Mouse (Mus musculus) limb, embryonic 13.5 days (tissue): Measurements from ENCODE around the gene Scube3. TPM values are rescaled to one million over a fixed set of nuclear protein-coding genes. Genes with fewer than 3 reads are reported as not detected.

ENCODE experiments used
- ATAC-seq: fragments of 200-750 bp; cut with Nextera tagmentation; 2 replicates; pipeline ENCODE4 v1.8.0; 2017; ENCODE audit warnings: low read depth, moderate number of reproducible peaks, moderate TSS enrichment; ENCODE audit not compliant: low FRiP score
- H3K27ac ChIP-seq: fragments of 300-500 bp; sonication (generic); 2 replicates; pipeline ENCODE4 v1.5.1; 2015; ENCODE audit warnings: inconsistent platforms, mild to moderate bottlenecking, moderate library complexity
- H3K27me3 ChIP-seq: fragments of 300-500 bp; sonication (generic); 2 replicates; pipeline ENCODE4 v1.6.1; 2015; ENCODE audit warnings: mild to moderate bottlenecking, inconsistent platforms
- H3K36me3 ChIP-seq: fragments of 300-500 bp; sonication (generic); 2 replicates; pipeline ENCODE4 v1.6.1; 2015; ENCODE audit warnings: inconsistent platforms, mild to moderate bottlenecking, moderate library complexity
- H3K4me1 ChIP-seq: fragments of 300-500 bp; sonication (generic); 2 replicates; pipeline ENCODE4 v1.6.1; 2015; ENCODE audit warnings: inconsistent platforms
- H3K4me2 ChIP-seq: fragments of 300-500 bp; sonication (generic); replicated peaks from 2 replicates; pipeline ENCODE4 v1.6.1; 2015; ENCODE audit warnings: inconsistent platforms, mild to moderate bottlenecking, moderate library complexity
- H3K4me3 ChIP-seq: fragments of 300-500 bp; sonication (generic); 2 replicates; pipeline ENCODE4 v1.5.1; 2015; ENCODE audit warnings: moderate library complexity, mild to moderate bottlenecking, inconsistent platforms
- H3K9ac ChIP-seq: fragments of 300-500 bp; sonication (generic); 2 replicates; pipeline ENCODE4 v1.6.1; 2015; ENCODE audit warnings: mild to moderate bottlenecking, inconsistent platforms
- H3K9me3 ChIP-seq: fragments of 300-500 bp; sonication (generic); 2 replicates; pipeline ENCODE4 v1.6.1; 2016; ENCODE audit warnings: inconsistent platforms
- WGBS: fragments of 180-500 bp; shearing (Covaris S2); methylation state at CpG from one replicate; pipeline ENCODE4 v1.1.7; 2015; 5-methylcytosine and 5-hydroxymethylcytosine counted together
- polyA plus RNA-seq: library from polyadenylated mRNA; unstranded; fragments of >200 nt; fragmentation: Nextera tagmentation; extraction: Ambion mirVana; gene quantifications from 2 replicates; pipeline ENCODE4 v1.2.1, GENCODE M21; 2015

Gene Scube3
- polyA plus RNA-seq, 1 experiment from 2014 or later: 10.3 TPM

DNA sequence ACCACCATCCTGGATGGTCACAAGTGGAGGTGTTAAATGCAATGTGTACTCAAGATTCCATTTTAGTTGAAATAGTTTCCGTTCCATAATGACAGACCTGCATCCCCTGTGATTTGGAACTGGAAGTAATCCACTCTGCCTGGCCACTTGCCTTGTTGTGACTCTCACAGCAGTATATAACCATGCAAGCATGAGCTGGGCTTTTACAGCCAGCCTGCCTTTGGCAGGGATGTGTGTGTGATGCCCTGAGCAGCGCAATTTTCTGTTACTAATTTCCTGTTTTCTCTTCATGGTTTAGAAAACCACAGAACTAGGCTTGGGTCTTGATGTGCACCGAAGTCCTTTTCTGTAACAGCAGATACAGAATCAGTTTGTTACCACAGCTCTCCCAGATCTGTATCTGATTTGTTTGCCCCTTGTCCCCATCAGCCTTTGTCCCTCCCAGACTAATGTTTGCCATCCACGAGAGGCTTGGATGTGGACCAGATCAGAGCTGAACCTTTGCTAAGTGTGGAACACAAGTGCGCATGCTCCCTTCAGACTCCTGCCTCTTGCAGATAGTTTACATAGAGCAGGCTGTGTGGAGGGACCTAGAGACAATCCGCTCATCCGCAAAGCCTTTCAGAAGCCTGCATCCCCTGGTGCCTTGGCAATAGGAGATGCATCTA lies 43.2 kb downstream of the Scube3 start:
- WGBS: 76% methylated on average over 7 of the region's 7 CpGs
- no peak overlapping the region for H3K4me2 ChIP-seq

DNA sequence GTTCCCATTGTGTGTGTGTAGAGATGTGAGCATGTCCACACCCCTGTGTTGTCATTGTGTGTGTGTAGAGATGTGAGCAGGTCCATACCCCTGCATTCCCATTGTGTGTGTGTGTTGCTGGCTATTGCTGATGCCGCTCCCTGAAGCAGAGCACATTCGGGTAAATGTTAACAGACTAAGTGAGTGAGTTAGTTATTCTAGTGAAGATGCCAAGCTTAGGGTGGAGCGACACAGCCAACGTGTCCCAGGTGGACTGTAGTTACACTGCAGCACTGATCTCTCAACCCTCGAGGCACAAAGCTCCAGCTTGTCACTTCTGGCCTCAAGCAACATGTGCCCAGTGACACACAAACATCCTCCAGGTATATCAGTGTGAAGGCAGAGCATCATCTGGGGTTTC lies 46.4 kb downstream of the Scube3 start:
- WGBS: 90% methylated on average over 5 of the region's 5 CpGs
- Histone ChIP-seq H3K36me3 (peaks cover 43% of the 10 kb centered on the region), H3K4me1 (peaks cover 5% of the 10 kb centered on the region; the same call in 1 of the 2 replicates), H3K4me3 (no peak overlapping the region), H3K9me3 (no peaks in the 10 kb centered on the region), H3K9ac (no peak overlapping the region), H3K4me2 (no peak overlapping the region), H3K27ac (no peak overlapping the region), H3K27me3 (no peaks in the 10 kb centered on the region)
- ATAC-seq: no peak

More for the DNA sequence above, 43.2 kb downstream of the Scube3 start:
- H3K4me3 ChIP-seq: no peak overlapping the region
- H3K9ac ChIP-seq: 0 out of 2 replicates have a peak overlapping the region, but pooled peaks have one; percentile 8
- peaks cover 25% of the 10 kb centered on the region for H3K4me1 ChIP-seq
- H3K9me3 ChIP-seq: no peaks in the 10 kb centered on the region
- H3K27ac ChIP-seq: no peak overlapping the region; the same call in 1 of the 2 replicates
- H3K27me3 ChIP-seq: no peaks in the 10 kb centered on the region
- peaks cover 15% of the 10 kb centered on the region for H3K36me3 ChIP-seq
- no peak for ATAC-seq

DNA sequence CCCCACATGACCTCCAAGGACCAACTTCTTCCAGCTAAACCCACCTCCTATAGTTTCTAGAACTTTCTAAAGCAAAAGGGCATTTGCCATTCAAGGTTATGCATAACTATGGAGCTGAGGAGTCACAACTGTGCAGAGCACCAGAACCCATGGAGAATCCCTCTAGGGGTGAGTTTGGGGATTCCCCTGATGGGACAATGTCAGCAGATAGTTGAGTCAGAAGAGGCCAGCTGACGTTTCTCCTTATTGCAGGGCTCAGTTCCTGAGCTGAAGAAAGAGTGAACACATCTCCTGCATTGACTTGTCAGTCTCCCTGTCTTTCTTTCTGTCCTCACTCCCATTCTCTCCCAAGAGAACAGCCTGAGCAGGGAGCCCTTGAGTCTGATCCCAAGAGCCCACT lies 50.8 kb downstream of the Scube3 start:
- Histone ChIP-seq H3K36me3 (peaks cover 75% of the 10 kb centered on the region), H3K4me3 (no peak overlapping the region), H3K9me3 (no peaks in the 10 kb centered on the region), H3K27me3 (no peaks in the 10 kb centered on the region), H3K9ac (no peak overlapping the region), H3K4me2 (no peak overlapping the region), H3K27ac (no peak overlapping the region), H3K4me1 (no peaks in the 10 kb centered on the region)
- WGBS: 79% methylated on average over 1 of the region's 1 CpGs
- ATAC-seq: no peak

DNA sequence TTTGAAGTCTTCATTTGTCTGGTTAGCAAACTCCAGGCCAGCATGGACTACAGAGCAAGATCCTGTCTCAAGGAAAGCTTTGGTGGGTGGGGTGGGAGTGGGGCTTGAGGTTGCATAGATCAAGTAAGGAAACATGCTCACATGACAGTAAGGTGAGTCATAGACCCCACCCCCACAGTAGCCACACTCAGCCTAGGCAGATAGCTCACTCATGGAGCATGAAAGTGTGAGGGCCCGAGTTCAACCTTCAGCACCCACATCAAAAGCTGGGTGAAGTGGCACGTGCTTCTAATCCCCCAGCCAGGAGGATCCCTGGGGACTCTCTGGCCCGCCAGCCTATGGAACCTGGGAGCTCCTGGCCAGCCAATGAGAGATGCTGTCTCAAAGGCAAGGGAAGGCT lies 51.6 kb downstream of the Scube3 start:
- ATAC-seq: no peak
- Histone ChIP-seq H3K9ac (no peak overlapping the region), H3K4me1 (no peaks in the 10 kb centered on the region), H3K4me3 (no peak overlapping the region), H3K36me3 (peaks cover 83% of the 10 kb centered on the region), H3K4me2 (no peak overlapping the region), H3K27me3 (no peaks in the 10 kb centered on the region), H3K27ac (no peak overlapping the region), H3K9me3 (no peaks in the 10 kb centered on the region)
- 89% methylated on average over 3 of the region's 3 CpGs for WGBS

DNA sequence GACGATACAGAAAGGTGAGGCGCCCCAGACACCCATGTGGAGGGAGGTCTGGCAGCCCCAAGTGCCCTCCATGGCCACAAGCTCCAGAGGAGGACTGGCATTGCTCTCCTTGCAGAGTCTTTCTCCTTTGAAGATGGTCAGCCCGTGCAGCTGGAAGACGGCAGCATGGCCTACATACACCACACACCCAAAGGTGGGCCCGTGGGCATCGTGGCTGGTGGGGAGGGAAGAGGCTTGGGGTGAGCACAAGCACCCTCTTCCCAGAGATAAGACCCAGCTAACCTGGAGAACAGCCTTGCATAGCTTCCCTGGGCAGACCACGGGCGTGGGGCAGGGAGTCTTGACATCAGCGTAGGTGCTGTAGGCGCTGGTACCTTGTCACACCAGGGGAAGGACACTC lies 53.1 kb downstream of the Scube3 start:
- no peak overlapping the region for H3K9ac ChIP-seq
- 95% methylated on average over 10 of the region's 10 CpGs for WGBS
- H3K27me3 ChIP-seq: no peaks in the 10 kb centered on the region
- ATAC-seq: no peak
- peaks cover 88% of the 10 kb centered on the region for H3K36me3 ChIP-seq
- no peak overlapping the region for H3K4me3 ChIP-seq
- H3K9me3 ChIP-seq: no peaks in the 10 kb centered on the region
- H3K4me1 ChIP-seq: no peaks in the 10 kb centered on the region
- no peak overlapping the region for H3K27ac ChIP-seq
- no peak overlapping the region for H3K4me2 ChIP-seq

DNA sequence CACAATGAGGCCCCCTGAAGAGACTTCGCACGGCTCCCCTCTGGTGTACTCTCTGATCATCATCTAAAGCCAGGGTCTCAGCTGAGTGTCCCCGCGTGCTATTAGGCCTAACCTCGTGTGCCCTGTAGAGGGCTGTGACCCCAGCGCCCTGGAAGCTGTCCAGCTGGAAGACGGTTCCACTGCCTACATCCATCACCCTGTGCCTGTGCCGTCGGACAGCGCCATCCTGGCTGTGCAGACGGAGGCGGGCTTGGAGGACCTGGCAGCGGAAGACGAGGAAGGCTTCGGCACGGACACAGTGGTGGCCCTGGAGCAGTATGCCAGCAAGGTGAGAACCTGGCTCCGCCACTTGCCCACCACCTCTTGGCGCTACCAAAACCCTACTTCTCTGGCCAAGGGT lies 55.7 kb downstream of the Scube3 start:
- ATAC-seq: no peak
- 69% methylated on average over 18 of the region's 18 CpGs for WGBS
- H3K9me3 ChIP-seq: no peaks in the 10 kb centered on the region
- H3K27ac ChIP-seq: no peak overlapping the region
- no peaks in the 10 kb centered on the region for H3K27me3 ChIP-seq
- H3K4me2 ChIP-seq: no peak overlapping the region
- no peaks in the 10 kb centered on the region for H3K4me1 ChIP-seq
- no peak overlapping the region for H3K9ac ChIP-seq
- peaks cover 90% of the 10 kb centered on the region for H3K36me3 ChIP-seq
- no peak overlapping the region for H3K4me3 ChIP-seq

DNA sequence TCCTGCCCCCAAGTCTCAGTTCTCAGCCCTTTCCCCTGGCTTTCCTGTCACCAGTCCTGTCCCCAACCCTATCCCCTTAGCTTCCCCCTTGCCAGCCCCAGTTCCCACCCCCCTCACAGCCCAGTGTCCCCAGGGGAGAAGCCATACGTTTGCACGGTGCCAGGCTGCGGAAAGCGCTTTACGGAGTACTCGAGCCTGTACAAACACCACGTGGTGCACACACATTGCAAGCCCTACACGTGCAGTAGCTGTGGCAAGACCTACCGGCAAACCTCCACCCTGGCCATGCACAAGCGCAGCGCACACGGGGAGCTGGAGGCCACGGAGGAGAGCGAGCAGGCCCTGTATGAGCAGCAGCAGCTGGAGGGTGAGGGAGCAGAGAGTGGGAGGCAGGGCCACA lies 60.0 kb downstream of the Scube3 start:
- Histone ChIP-seq H3K4me3 (no peak overlapping the region), H3K4me2 (no peak overlapping the region), H3K9ac (no peak overlapping the region), H3K4me1 (peaks cover 4% of the 10 kb centered on the region), H3K27ac (no peak overlapping the region), H3K9me3 (no peaks in the 10 kb centered on the region), H3K36me3 (peaks cover 76% of the 10 kb centered on the region), H3K27me3 (no peaks in the 10 kb centered on the region)
- ATAC-seq: no peak
- 81% methylated on average over 14 of the region's 14 CpGs for WGBS

DNA sequence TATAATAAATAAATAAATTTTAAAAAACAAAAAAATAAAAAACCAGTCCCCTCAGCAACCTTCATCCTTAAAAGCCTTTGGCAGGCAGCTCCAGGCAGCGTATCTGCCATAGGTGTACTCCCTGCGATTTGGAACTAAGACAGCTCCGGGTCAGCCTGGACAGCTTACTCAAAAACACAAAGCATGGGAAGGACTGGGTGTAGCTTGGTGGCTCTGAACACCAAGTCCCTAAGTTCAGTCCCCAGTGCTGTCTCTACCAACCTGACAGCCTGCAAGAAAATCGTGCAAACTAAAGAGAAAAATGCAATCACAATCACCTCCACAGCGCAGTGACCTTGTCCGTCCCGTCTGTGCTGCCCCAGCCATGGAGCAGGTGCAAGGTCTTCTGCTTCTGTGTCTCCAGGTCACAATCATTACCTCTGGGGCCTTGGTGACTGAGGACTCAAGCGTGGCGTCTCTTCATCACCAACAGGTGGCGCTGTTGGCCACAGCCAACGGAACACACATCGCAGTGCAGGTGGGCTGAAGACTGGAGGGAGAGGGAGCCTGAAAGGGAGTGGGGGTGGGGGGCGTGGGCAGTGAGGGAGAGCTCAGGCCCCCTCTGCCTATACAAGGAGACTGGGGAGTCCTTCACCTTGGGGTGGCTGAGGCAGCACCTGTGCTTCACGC lies 62.2 kb downstream of the Scube3 start:
- WGBS: 38% methylated on average over 14 of the region's 14 CpGs
- no peak overlapping the region for H3K4me2 ChIP-seq
- peaks cover 57% of the 10 kb centered on the region for H3K36me3 ChIP-seq
- H3K27ac ChIP-seq: no peak overlapping the region
- H3K27me3 ChIP-seq: no peaks in the 10 kb centered on the region
- no peak for ATAC-seq
- H3K9me3 ChIP-seq: no peaks in the 10 kb centered on the region
- H3K9ac ChIP-seq: no peak overlapping the region
- peaks cover 22% of the 10 kb centered on the region for H3K4me1 ChIP-seq
- H3K4me3 ChIP-seq: no peak overlapping the region

DNA sequence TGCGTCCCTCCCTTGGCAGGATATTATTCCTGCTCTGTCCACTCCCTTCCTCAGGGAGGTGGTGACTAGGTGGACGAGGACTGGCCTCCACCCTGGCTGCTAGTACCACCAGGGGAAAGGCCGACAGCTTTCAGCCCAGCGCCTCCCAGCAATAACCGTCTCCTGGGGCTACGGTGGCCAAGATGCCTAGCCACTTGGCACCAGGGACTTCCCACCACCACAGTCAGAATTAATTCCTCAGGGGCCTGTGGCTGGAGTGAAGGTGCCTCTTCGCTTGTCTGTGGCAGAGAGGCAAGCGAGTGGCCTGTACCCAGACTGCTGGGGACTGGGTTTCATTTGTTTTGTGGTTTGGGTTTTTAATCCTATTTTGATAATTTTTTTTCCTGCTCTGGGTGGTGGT lies 63.5 kb downstream of the Scube3 start:
- no peak overlapping the region for H3K9ac ChIP-seq
- ATAC-seq: no peak

DNA sequence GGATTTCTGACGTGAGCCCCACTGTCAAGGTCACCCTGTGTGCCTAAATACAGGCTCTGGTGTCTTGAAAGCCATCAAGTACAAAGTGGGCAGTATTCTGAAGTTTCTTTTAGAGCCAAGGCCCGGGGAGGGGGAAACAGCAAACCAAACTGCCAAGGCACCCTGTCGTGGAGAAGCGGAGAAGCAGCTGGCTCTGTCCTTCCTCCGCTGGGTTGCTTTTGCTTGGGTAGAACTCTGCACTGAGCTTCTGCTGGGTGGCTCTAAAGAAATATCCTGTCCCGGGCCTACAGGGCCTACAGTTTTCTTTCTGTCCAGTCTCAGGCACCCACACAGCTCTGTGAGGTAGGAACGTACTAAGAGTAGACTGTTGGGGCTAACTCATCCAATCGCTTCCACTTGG lies 65.2 kb downstream of the Scube3 start:
- peak overlapping the region; percentile 46 for H3K4me3 ChIP-seq
- no peaks in the 10 kb centered on the region for H3K27me3 ChIP-seq
- peaks cover 29% of the 10 kb centered on the region for H3K4me1 ChIP-seq
- peak overlapping the region; percentile 87 for H3K27ac ChIP-seq
- ATAC-seq: no peak
- peak overlapping the region; percentile 72 for H3K9ac ChIP-seq
- 64% methylated on average over 8 of the region's 8 CpGs for WGBS
- H3K4me2 ChIP-seq: peak overlapping the region; percentile 75
- no peaks in the 10 kb centered on the region for H3K9me3 ChIP-seq
- peaks cover 29% of the 10 kb centered on the region for H3K36me3 ChIP-seq

More for the DNA sequence above, 63.5 kb downstream of the Scube3 start:
- H3K27me3 ChIP-seq: no peaks in the 10 kb centered on the region
- H3K4me1 ChIP-seq: peaks cover 29% of the 10 kb centered on the region
- 86% methylated on average over 8 of the region's 8 CpGs for WGBS
- no peak overlapping the region for H3K4me2 ChIP-seq
- H3K36me3 ChIP-seq: peaks cover 46% of the 10 kb centered on the region
- H3K9me3 ChIP-seq: no peaks in the 10 kb centered on the region
- no peak overlapping the region for H3K27ac ChIP-seq
- no peak overlapping the region for H3K4me3 ChIP-seq

DNA sequence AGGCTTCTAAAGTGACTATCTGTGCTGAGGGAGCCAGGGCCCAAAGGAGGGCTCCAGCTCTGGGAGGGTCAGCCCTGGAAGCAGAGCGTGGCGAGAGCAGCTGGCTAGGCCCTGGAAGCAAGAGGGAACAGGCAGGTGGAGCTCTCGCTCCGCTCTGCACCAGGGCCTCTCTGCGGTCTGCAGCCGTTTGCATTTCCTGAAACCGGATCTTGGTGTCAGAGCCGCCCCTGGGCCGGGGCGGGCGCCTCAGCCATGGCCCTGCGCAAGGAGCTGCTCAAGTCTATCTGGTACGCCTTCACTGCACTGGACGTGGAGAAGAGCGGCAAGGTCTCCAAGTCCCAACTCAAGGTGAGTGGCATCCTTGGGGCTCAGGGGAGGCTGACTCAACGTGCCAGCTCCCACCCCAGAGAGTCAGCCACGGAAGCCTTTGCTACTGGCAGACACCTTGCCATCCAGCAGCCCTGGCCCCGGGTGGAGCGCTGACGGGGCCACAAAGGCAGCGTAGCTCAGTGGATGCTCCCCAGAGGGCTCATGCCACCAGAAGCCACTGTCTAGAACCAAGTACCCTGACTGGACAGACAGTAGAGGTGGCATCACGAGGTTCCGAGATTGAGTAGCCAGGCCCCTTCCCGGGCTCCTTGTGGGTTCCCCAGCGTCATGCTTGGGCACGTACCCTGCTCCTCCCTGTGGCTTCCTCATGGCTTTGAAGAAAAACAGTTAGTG lies 65.8 kb downstream of the Scube3 start, which contains the start of gene Def6:
Gene Def6, plus strand, starts transcription at position 188 of the 723 bp plus-strand sequence.
- peak within 1 kb of the TSS; percentile 87 for H3K27ac ChIP-seq
- peak within 1 kb of the TSS; percentile 75 for H3K4me2 ChIP-seq
- peaks cover 29% of the 10 kb centered on the region for H3K4me1 ChIP-seq
- H3K9ac ChIP-seq: peak within 1 kb of the TSS; percentile 72
- 19% methylated on average over 26 of the region's 26 CpGs for WGBS
- H3K36me3 ChIP-seq: peaks cover 22% of the 10 kb centered on the region
- ATAC-seq: peak; percentile 90
- H3K4me3 ChIP-seq: peak within 1 kb of the TSS; percentile 46
- no peaks in the 10 kb centered on the region for H3K27me3 ChIP-seq
- H3K9me3 ChIP-seq: no peaks in the 10 kb centered on the region

DNA sequence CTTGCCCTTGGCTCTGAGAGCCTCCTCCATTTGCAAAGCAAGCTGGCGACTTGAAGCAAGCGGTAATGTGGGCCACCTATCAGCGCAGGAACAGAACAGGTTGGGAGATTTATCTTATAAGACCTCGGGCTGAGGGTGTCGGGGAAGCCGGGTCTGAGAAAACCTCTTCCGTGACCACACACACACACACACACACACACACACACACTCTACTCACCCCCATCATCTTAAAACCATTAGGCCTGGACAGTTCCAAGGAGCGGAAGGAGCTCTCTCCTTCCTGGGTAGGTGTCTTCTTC lies 66.3 kb downstream of the Scube3 start:
- Histone ChIP-seq H3K9me3 (no peaks in the 10 kb centered on the region), H3K36me3 (peaks cover 17% of the 10 kb centered on the region), H3K4me3 (peak overlapping the region; percentile 46), H3K4me2 (peak overlapping the region; percentile 75), H3K4me1 (peaks cover 29% of the 10 kb centered on the region), H3K27ac (peak overlapping the region; percentile 87), H3K9ac (peak overlapping the region; percentile 72), H3K27me3 (no peaks in the 10 kb centered on the region)
- 69% methylated on average over 8 of the region's 8 CpGs for WGBS
- ATAC-seq: no peak
